Mouse (Mus musculus): Measurements from ENCODE around the gene Hoxa10. TPM values are rescaled to one million over a fixed set of nuclear protein-coding genes. Genes with fewer than 3 reads are reported as not detected.

Gene Hoxa10
- total RNA-seq, 2 experiments from 2014 or later, result not detected

- peak in 1 of 2 experiments; percentile 4 for DNase-seq (ENCODE audit: extremely low spot score in 1 of 2, low spot score in 2 of 2)
- intact Hi-C loops (cut with DNase I), result loop anchor here (5.0 kb wide), 1 partner anchor 1060 kb away; no protein-coding TSS in a partner anchor
These were observed 3.1 kb downstream of the Hoxa10 start for GRCm38 (mm10) chr6:52237346-52238154.

DNA sequence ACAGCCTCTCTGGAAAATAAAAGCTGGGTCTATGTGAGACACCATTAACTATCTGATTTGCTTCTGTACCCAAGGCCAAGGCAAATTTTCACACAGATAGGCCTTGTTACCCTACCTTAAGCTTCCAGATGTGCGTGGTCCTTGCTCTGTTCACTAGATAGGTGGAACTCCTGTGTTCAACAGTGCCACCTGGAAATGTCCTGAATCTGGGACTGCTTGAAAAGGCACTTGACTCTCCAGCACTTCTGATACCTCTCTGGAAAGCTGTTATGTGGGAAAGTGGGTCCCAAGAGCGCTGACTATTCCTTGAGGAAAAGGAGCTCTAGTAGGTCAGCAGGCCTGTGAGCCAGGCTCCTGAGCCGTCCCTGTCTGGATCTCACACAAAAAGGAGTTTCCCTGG lies 3.8 kb downstream of the Hoxa10 start:
- intact Hi-C loops (cut with DNase I), result loop anchor here (5.0 kb wide), 1 partner anchor 1060 kb away; no protein-coding TSS in a partner anchor
- no peak for DNase-seq (ENCODE audit: extremely low spot score in 1 of 2, low spot score in 2 of 2)

GRCm38 (mm10) chr6:52235866-52236265 lies 4.8 kb downstream of the Hoxa10 start:
- intact Hi-C loops (cut with DNase I), result loop anchor here (5.0 kb wide), 1 partner anchor 1059 kb away; no protein-coding TSS in a partner anchor
- DNase-seq (ENCODE audit: extremely low spot score in 1 of 2, low spot score in 2 of 2), result no peak

DNA sequence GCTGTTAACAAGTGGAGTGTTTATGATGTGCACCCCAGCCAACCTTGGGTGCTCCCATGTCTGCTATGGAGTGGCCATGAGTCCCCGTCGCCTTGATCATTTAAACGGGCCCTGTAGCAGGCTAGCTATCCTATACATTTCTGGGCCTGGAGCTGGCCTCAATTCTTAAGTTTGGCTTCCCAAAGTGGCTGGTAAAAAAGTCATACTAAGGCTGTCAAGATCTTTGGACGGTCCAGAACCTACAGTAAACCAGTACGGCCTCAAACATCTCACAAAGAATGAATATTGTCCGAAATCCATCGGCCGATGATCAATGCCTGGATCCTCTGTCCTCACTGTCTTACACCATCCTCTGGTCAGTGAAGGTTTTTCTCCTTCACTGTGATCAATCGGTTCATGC lies 5.4 kb downstream of the Hoxa10 start:
- intact Hi-C loops (cut with DNase I), result loop anchor here (5.0 kb wide), 1 partner anchor 1058 kb away; no protein-coding TSS in a partner anchor
- no peak for DNase-seq (ENCODE audit: extremely low spot score in 1 of 2, low spot score in 2 of 2)

DNA sequence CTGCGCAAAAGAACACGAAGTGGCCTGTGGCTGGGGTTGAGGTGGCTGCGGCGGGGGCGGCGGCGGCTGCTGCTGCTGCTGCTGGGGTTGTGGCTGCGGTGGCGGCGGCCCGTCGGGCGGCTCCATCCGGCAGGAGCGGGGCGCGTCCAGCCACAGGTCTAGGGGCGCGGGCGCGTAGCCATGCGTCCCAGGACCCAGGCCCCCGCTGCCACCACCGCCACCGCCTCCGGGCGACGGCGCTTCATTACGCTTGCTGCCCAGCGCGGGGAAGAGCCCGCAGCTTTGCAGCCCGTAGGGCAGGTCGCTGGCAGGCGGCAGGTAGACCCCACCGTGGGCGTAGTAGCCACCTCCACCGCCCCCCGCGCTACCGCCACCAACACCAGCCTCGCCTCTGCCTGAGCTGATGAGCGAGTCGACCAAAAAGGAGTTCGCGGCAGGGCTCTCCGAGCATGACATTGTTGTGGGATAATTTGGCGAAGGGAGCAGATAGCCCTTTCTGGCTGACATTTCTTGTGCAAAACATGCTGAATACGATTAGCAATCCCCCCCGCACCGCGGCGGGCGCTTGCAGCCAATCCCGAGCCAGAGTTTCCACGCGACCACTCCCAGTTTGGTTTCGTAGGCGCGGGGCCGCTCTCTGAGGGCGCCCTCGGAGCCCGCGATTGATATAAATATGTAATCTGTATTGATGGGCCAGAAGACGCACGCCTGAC lies 6.1 kb downstream of the Hoxa10 start:
- no peak for DNase-seq (ENCODE audit: extremely low spot score in 1 of 2, low spot score in 2 of 2)

DNA sequence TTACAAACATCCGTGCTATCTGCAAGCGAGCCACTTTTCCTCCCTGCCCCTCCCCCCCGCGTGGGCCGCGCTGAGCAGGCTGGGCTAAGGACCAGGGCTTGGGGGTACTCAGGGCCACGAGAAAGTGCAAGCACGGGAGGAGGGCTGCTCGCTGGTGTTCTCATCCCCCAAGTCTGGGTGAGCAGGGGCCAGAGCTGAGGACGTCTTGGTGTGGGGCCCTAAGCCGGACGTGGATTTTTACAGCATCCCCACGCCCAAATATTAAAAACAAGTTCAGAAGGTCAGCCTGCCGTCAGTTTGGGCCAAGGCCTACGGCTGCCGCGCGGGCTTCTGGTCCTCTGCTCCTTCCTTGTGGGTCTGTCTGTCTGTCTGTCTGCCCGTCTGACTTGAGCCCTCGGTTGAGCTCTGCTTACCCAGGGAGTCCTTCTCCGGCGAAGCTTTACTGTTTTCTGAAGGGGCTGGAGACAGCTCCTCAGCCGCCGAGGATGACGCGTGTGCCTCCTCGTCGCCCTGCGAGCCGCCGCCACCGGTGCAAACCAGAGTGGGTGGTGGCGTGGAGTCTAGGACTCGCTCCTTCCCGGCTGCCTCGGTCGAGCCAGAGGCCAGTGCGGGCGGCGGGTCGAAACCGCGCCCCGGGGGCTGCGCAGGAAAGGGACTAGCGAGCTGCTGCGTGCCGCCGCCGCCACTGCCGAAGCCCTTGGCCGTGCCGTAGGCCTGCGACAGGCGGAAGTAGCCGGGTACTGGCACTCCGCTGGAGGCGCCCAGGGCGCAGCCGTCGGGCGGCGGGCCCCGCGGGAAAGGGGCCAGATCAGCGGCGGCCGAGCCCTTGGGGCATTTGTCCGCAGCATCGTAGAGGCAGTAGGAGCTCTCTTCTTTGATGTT lies 6.9 kb downstream of the Hoxa10 start:
- peak in 1 of 2 experiments; percentile 16 for DNase-seq (ENCODE audit: extremely low spot score in 1 of 2, low spot score in 2 of 2)
- intact Hi-C loops (cut with DNase I), result no loop called here

More for the DNA sequence above, 6.1 kb downstream of the Hoxa10 start:
- intact Hi-C loops (cut with DNase I), result loop anchor here (5.0 kb wide), 1 partner anchor 1057 kb away; no protein-coding TSS in a partner anchor

DNA sequence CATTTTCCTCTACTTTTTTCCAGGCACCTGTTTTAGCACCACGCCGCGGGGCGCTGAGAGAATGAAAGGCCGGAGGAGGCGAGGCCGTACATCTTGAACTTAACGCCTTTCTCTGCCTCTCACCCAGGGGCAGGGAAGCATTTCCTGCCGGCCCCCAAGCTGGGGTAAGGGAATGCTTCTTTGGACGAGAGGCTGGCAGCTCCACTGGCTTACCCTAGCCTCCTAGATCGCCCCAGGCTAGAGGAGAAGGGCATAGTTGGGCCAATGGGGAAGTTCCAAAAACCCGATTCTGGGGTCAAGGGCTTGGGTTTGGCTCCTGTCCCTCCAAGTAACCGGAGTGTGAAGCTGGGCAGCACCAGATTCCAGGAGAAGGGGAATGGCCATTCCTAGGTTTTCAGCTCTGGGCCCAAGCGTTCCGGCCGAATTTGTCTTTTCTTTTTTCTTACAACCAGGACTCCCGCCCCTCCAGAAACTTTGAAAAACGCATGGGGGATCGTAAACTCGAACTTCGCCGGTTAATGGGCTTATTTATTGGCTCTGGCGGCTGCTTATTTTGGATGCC lies 7.6 kb downstream of the Hoxa10 start:
- DNase-seq (ENCODE audit: extremely low spot score in 1 of 2, low spot score in 2 of 2), result peak in 1 of 2 experiments; percentile 12
- intact Hi-C loops (cut with DNase I), result no loop called here

- intact Hi-C loops (cut with DNase I), result no loop called here
- DNase-seq (ENCODE audit: extremely low spot score in 1 of 2, low spot score in 2 of 2), result no peak
These were observed 8.1 kb downstream of the Hoxa10 start for GRCm38 (mm10) chr6:52232568-52232965.

DNA sequence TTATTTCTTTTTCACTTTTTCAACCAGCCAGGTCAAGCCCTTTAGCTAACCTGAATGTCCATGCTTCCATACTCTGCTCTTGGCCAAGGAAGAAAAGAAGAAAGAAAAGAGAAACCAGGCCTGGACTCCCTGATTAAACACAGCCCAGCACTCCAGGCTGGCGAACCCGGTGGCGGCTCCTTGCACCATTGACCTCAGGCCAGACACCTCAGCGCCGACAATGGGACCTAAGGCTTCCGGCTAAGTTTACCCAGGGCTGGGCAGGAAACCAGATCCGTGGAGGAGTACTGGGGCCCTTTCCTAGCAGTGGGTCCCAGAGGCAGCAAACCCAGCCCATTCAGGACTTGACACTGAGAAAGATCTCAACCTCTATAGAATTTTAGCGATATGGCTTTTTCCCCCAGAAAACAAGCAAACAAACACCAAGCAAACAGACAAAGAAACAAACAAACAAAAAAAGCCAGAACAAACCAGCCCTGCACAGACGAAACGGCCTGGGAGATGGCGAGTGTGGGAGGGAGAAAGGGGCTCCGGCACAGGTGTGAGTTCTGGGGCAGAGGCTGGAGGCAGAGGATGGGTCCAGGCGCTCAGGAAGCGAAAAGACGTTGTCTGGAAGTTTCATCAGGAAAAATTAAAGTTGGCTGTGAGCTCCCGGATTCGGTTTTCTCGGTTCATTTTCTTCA lies 8.6 kb downstream of the Hoxa10 start:
- no peak for DNase-seq (ENCODE audit: extremely low spot score in 1 of 2, low spot score in 2 of 2)
- intact Hi-C loops (cut with DNase I), result no loop called here

DNA sequence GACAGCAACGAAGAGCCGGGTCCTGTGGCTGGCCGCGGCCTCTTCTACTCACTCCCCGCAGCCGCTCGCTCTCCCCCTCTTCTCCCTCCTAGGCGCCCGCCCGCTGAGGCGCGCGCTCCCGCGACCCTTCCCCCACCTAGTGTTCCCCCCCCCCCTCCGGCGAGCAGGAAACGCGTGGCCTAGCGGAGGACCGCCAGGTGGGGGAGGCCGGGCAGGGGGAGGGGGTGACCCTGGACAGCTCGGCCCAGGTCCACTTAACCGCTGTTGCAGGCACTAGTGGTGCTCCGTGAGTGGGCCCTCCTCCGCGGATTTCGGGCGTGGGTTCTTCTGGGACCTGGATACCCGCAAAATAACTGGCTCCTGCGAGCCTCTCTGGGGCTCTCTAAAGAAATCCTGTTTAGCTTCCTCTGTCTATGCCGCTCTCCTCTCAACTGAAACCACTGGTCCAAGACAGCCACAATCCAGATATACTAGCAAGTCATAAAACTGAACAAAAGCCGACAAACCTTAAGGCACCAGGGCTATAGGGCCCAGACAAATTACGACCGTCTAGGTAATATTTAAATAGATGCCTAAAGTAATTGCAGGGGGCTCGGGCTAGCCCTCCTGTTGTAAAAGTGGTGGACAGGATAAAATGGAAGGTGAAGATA lies 10.0 kb downstream of the Hoxa10 start, which contains the start of gene Hoxa9:
TSS of gene Hoxa9 (minus strand) at position 574 of the 650 bp plus-strand sequence.
- DNase-seq (ENCODE audit: extremely low spot score in 1 of 2, low spot score in 2 of 2), result peak in 1 of 2 experiments; percentile 15
- intact Hi-C loops (cut with DNase I), result no loop called here

DNA sequence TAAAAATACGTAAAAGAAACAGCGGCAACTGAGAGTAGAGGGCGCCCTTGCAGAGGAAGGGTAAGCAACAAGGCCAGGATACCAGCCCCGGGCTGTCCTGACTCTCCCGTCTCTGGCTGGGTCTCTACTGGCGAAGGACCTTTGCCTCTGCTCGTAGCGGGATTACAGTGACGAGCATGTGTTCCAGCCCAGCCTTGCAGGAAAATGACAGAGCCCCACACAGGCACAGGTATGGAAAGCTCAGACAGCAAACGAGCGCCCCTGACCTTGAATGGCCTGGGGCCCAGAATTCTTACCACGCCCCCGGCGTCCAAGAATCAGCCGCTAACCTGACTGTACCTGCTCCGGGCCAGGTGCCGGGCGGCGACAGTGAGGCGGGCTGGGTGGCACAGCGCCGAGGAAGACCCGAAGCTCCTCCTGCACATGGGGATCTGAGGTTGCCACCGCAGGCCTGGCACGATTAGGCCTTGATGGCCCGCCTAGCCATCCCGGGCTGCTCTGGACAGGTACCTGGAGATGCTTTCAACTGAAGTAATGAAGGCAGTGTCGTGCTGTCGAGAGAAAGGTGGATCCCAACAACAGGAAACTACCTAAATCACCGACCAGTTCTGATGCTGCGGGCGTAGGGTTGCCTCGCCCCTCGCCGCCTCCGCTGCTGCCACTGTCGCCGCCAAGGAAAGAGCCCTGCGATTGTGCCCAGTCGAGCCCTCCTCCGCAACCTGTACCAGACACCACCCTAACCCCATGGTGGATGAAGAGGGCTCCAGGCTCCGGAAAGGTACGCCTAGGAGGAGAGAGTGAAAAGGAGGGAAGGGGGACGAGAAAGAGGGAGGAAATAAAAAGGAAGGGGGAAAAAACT lies 10.9 kb downstream of the Hoxa10 start:
- DNase-seq (ENCODE audit: extremely low spot score in 1 of 2, low spot score in 2 of 2), result peak in 1 of 2 experiments; percentile 20
- intact Hi-C loops (cut with DNase I), result loop anchor here (10.0 kb wide), 1 partner anchor 1415 kb away; no protein-coding TSS in a partner anchor

DNA sequence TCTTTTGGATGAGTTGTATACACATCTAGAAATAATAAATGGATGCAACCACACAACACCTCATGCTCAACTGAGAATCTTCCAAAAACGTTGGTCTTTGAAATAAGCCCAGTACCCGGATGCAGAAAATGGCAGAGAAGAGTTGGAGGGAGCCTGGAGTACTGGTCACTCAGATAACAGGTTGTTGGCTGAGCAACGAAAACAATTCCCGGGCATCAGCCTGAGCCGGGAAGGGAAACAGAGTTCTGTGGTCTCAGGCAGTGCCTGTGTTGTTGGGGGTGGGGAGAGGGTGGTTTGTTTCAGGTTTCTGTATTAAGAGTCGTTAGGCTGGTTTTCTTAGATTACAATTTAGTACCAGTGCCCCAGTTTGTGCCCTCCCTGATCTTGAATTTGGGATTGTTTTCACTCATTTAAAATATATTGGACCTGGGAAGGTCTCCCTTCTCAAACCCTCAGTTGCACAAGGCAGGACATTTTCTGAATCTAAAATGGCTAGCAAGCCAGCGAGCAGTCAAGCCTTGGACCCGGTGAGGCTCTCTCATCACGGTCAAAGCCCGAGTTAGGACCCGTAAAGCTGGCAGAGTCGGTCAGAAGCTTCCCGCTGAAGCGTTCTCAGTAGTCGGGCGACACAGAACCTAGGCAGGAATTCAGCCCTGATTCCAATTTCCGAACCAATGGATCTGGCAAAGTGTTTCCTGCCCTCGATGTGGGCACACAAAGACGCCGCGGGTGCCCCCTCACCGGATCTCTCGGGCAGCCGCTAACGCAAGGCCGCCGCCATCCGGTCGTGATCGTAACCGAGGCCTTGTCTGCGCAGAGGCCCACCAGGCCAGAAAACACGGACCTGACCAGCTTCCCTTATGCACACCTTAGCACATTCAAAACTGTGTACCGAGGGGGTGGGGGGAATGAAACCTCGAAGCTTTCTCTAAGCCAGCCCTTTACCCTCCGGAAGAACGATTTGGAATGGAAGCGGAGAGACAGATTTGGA lies 11.9 kb downstream of the Hoxa10 start:
- intact Hi-C loops (cut with DNase I), result loop anchor here (10.0 kb wide), 1 partner anchor 1414 kb away; no protein-coding TSS in a partner anchor
- peak in 1 of 2 experiments; percentile 17 for DNase-seq (ENCODE audit: extremely low spot score in 1 of 2, low spot score in 2 of 2)

- intact Hi-C loops (cut with DNase I), result loop anchor here (10.0 kb wide), 1 partner anchor 1413 kb away; no protein-coding TSS in a partner anchor
- DNase-seq (ENCODE audit: extremely low spot score in 1 of 2, low spot score in 2 of 2), result peak in 1 of 2 experiments; percentile 4
These were observed 13.0 kb downstream of the Hoxa10 start for GRCm38 (mm10) chr6:52227470-52228222.

- DNase-seq (ENCODE audit: extremely low spot score in 1 of 2, low spot score in 2 of 2), result peak in 1 of 2 experiments; percentile 14
- intact Hi-C loops (cut with DNase I), result loop anchor here (10.0 kb wide), 1 partner anchor 1412 kb away; no protein-coding TSS in a partner anchor
These were observed 13.9 kb downstream of the Hoxa10 start for GRCm38 (mm10) chr6:52226569-52227257.
